Mouse (Mus musculus) cerebellum, adult 11 months (tissue): ENCODE results near the gene Gm21822.
"Not testable (repeated sequence)": the region's sequence is repeated elsewhere in the genome, so short reads cannot be mapped to it uniquely, and the experiment has no call there.

Experiments
- DNase-seq: peaks from one replicate; pipeline ENCODE4 v3.0.0; 2022

Gm21822 gene

DNA sequence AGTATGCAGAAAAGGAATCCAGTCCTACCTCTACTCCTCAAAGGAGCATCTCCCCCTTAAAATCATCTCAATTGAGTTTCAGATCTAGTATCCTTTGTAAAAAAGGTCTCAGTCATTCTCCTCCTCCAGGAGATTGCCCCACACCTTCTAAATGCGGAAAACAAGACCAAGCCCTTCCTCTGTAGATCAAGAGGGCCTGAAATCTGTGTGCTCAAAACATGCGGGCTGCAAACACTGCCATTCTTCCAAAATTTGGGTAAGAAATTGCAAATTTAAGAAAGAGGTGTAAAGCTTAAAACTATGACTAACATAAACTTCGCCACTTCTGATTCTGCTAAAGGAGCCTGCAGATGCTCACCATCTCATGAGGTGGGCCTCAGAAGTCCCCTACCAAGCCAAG is at the start of gene Gm21822:
Gene Gm21822 (plus strand): TSS at position 301 of the 400 bp plus-strand sequence.
- DNase-seq: not testable (repeated sequence)
